Comparison of ENCODE assay signal across 12 mouse cellular contexts in genomic region chr5:32272502-32272901, GRCm38 (mm10). TPM values are rescaled to one million over a fixed set of nuclear protein-coding genes. Genes with fewer than 3 reads are reported as not detected.
DNase-seq lines count a peak whose midpoint lies in the region; ATAC-seq lines count a peak whose summit lies in the region.
"Had no signal": no experiment of that assay in that cellular context is flagged by ENCODE, and none has a peak within 500 bp of the region (broad histone marks: within the 10 kb centered on the region; RNA-seq: fewer than 3 reads in every experiment).

No protein-coding gene starts in this region.

- ATAC-seq in kidney, embryonic 14.5 days (ENCODE audit: low FRiP score, low TSS enrichment): no peak
- no peak; the same call in 1 of the 2 replicates for ATAC-seq in heart, embryonic 12.5 days (ENCODE audit: insufficient number of reproducible peaks, low FRiP score)
- no peak for ATAC-seq in kidney, embryonic 16.5 days (ENCODE audit: low FRiP score, low TSS enrichment)

- no peak overlapping the region for H3K4me3 ChIP-seq in kidney, embryonic 14.5 days (ENCODE audit: low read length)
- no peak overlapping the region for H3K4me3 ChIP-seq in heart, embryonic 12.5 days
- no peak overlapping the region for H3K4me3 ChIP-seq in kidney, embryonic 16.5 days (ENCODE audit: low read length)
- H3K4me3 ChIP-seq: liver, embryonic 13.5 days; neural tube, embryonic 13.5 days had no signal

- H3K9ac ChIP-seq in kidney, embryonic 14.5 days (ENCODE audit: low read depth, low read length): no peak overlapping the region
- no peak overlapping the region for H3K9ac ChIP-seq in heart, embryonic 12.5 days
- H3K9ac ChIP-seq in kidney, embryonic 16.5 days (replicated peaks; ENCODE audit: low read length): no peak overlapping the region
- H3K9ac ChIP-seq: liver, embryonic 13.5 days; neural tube, embryonic 13.5 days had no signal

- H3K36me3 ChIP-seq in kidney, embryonic 14.5 days (ENCODE audit: control insufficient read depth, insufficient read depth, low read length): no peaks in the 10 kb centered on the region
- H3K36me3 ChIP-seq in heart, embryonic 12.5 days: no peaks in the 10 kb centered on the region
- no peaks in the 10 kb centered on the region for H3K36me3 ChIP-seq in kidney, embryonic 16.5 days (ENCODE audit: insufficient read depth, low read length)
- H3K36me3 ChIP-seq: G1E; liver, embryonic 13.5 days; neural tube, embryonic 13.5 days had no signal

- DNase-seq in kidney, postnatal 14 days: peak; percentile 9
- DNase-seq in cerebellum, postnatal 25 days: peak; percentile 38 to 47
- DNase-seq in lung, postnatal 10 days: peak; percentile 51
- no peak for DNase-seq in yolk sac, embryonic 10.5 days (ENCODE audit: low spot score)
- no peak for DNase-seq in testis, postnatal 10 days (ENCODE audit: low spot score)
- DNase-seq: liver, embryonic 13.5 days; thymus, adult 18-20 months had no signal

- no peak overlapping the region for H3K27ac ChIP-seq in kidney, embryonic 14.5 days (ENCODE audit: low read depth, low read length)
- peak overlapping the region; percentile 70 for H3K27ac ChIP-seq in heart, embryonic 12.5 days (ENCODE audit: poor library complexity, severe bottlenecking)
- no peak overlapping the region for H3K27ac ChIP-seq in kidney, embryonic 16.5 days (ENCODE audit: low read length)
- H3K27ac ChIP-seq: liver, embryonic 13.5 days; neural tube, embryonic 13.5 days had no signal

- no peaks in the 10 kb centered on the region for H3K4me1 ChIP-seq in kidney, embryonic 14.5 days (ENCODE audit: control insufficient read depth, insufficient read depth, low read length)
- H3K4me1 ChIP-seq in heart, embryonic 12.5 days (replicated peaks): peaks cover 20% of the 10 kb centered on the region
- H3K4me1 ChIP-seq in kidney, embryonic 16.5 days (ENCODE audit: insufficient read depth, low read length): 0 out of 2 replicates have a peak, but pooled peaks cover 4% of the 10 kb centered on the region
- H3K4me1 ChIP-seq: liver, embryonic 13.5 days had no signal

- WGBS in kidney, embryonic 14.5 days: 50% methylated on average over 7 of the region's 7 CpGs
- 14% methylated on average over 7 of the region's 7 CpGs for WGBS in heart, embryonic 12.5 days
- WGBS in kidney, embryonic 16.5 days: 53% methylated on average over 7 of the region's 7 CpGs

- no peaks in the 10 kb centered on the region for H3K27me3 ChIP-seq in kidney, embryonic 14.5 days (ENCODE audit: control insufficient read depth, insufficient read depth, low read length)
- no peaks in the 10 kb centered on the region for H3K27me3 ChIP-seq in heart, embryonic 12.5 days (replicated peaks)
- no peaks in the 10 kb centered on the region for H3K27me3 ChIP-seq in kidney, embryonic 16.5 days (ENCODE audit: insufficient read depth, low read length)
- H3K27me3 ChIP-seq: neural tube, embryonic 13.5 days had no signal

- no peak overlapping the region for H3K4me2 ChIP-seq in kidney, embryonic 14.5 days (replicated peaks; ENCODE audit: low read depth, low read length)
- H3K4me2 ChIP-seq in heart, embryonic 12.5 days: peak overlapping the region; percentile 26
- H3K4me2 ChIP-seq in kidney, embryonic 16.5 days (replicated peaks; ENCODE audit: low read depth, low read length): no peak overlapping the region
- H3K4me2 ChIP-seq: liver, embryonic 13.5 days; neural tube, embryonic 13.5 days had no signal

- H3K9me3 ChIP-seq in kidney, embryonic 14.5 days (ENCODE audit: control insufficient read depth, low read length): no peaks in the 10 kb centered on the region
- no peaks in the 10 kb centered on the region; the same call in 1 of the 2 replicates for H3K9me3 ChIP-seq in heart, embryonic 12.5 days (replicated peaks)
- no peaks in the 10 kb centered on the region for H3K9me3 ChIP-seq in kidney, embryonic 16.5 days (ENCODE audit: low read length)
- H3K9me3 ChIP-seq: G1E; liver, embryonic 13.5 days; neural tube, embryonic 13.5 days had no signal

RNA-seq across cellular contexts. Expression of gene Plb1, which starts 40.0 kb away (rescaled TPM):
- polyA plus RNA-seq in kidney, embryonic 14.5 days (2014; fragmentation: Nextera tagmentation; extraction: Ambion mirVana): not detected in 2 replicates
- polyA plus RNA-seq in heart, embryonic 12.5 days (2016; fragmentation: Nextera tagmentation; extraction: Ambion mirVana): 0.91 and 1.1 TPM in 2 replicates
- polyA plus RNA-seq in kidney, embryonic 16.5 days (2015; fragmentation: Nextera tagmentation; extraction: Ambion mirVana): 0.05 and 0.06 TPM in 2 replicates
- polyA plus RNA-seq: G1E; liver, embryonic 13.5 days; neural tube, embryonic 13.5 days had no signal

Comparison
In these comparisons a context has a peak if more than half of its experiments do, and no peak if none do; other contexts are left out.
1. DNase-seq: peak in kidney, postnatal 14 days (single experiment), cerebellum, postnatal 25 days (2 of 2) and lung, postnatal 10 days (single experiment); none in yolk sac, embryonic 10.5 days (single experiment) and testis, postnatal 10 days (single experiment).